Mouse (Mus musculus) lung, embryonic 16.5 days (tissue): ENCODE measurements around the gene Ppfia4. TPM values are rescaled to one million over a fixed set of nuclear protein-coding genes. Genes with fewer than 3 reads are reported as not detected.
"Not testable (repeated sequence)": the region's sequence is repeated elsewhere in the genome, so short reads cannot be mapped to it uniquely, and the experiment has no call there.

Experiments used
- ATAC-seq: fragments of 200-750 bp; cut with Nextera tagmentation; 2 replicates; pipeline ENCODE4 v1.8.0; 2017; ENCODE audit warnings: low read depth, mild to moderate bottlenecking, moderate library complexity
- H3K27ac ChIP-seq: fragments of 300-500 bp; sonication (generic); 2 replicates; pipeline ENCODE4 v1.5.1; 2014; ENCODE audit warnings: mild to moderate bottlenecking, control low read depth, low read length
- H3K27me3 ChIP-seq: fragments of 300-500 bp; sonication (generic); 2 replicates; pipeline ENCODE4 v1.6.1; 2014; ENCODE audit warnings: low read depth, low read length, mixed read lengths; ENCODE audit not compliant: control insufficient read depth, insufficient read depth
- H3K36me3 ChIP-seq: fragments of 300-500 bp; sonication (generic); 2 replicates; pipeline ENCODE4 v1.6.1; 2014; ENCODE audit warnings: low read length; ENCODE audit not compliant: control insufficient read depth, insufficient read depth
- H3K4me1 ChIP-seq: fragments of 300-500 bp; sonication (generic); replicated peaks from 2 replicates; pipeline ENCODE4 v1.6.1; 2014; ENCODE audit warnings: low read length, mixed read lengths; ENCODE audit not compliant: control insufficient read depth, insufficient read depth
- H3K4me2 ChIP-seq: fragments of 300-500 bp; sonication (generic); 2 replicates; pipeline ENCODE4 v1.6.1; 2014; ENCODE audit warnings: low read depth, low read length, control low read depth
- H3K4me3 ChIP-seq: fragments of 300-500 bp; sonication (generic); 2 replicates; pipeline ENCODE4 v1.5.1; 2014; ENCODE audit warnings: mild to moderate bottlenecking, low read length, control low read depth
- H3K9ac ChIP-seq: fragments of 300-500 bp; sonication (generic); 2 replicates; pipeline ENCODE4 v1.6.1; 2014; ENCODE audit warnings: low read length, control low read depth
- H3K9me3 ChIP-seq: fragments of 300-500 bp; sonication (generic); 2 replicates; pipeline ENCODE4 v1.6.1; 2016; ENCODE audit warnings: low read length; ENCODE audit not compliant: control insufficient read depth
- WGBS: fragments of 180-500 bp; shearing (Covaris S2); extraction: QIAGEN DNeasy Blood & Tissue Kit; methylation state at CpG from one replicate; pipeline ENCODE4 v1.1.7; 2014; 5-methylcytosine and 5-hydroxymethylcytosine counted together
- polyA plus RNA-seq: library from polyadenylated mRNA; unstranded; fragments of >200 nt; fragmentation: Nextera tagmentation; extraction: Ambion mirVana; gene quantifications from 2 replicates; pipeline ENCODE4 v1.2.1, GENCODE M21; 2015

The Ppfia4 gene
- polyA plus RNA-seq, 1 experiment from 2014 or later, result 2.9 TPM

DNA sequence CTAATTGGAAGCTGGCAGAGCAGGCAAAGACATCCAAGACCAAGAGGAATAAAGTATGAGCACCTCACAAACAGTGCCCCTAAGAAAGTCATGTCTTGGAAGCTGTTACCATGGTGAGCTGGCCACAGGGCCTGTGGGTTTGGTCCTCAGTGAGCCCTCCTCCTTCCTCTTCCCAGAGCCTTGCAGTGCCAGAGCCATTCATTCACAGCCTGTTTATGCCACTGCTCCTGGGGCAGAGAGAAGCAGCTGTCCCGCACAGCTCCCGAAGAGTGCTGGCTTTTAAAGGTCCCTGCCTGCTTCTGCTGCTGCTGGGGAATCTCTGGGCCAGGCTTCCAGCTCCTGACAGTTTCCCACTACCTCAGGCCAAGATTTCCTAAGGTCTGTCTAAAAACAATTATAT lies 66.9 kb downstream of the Ppfia4 start:
- 22% methylated on average over 2 of the region's 2 CpGs for WGBS
- no peaks in the 10 kb centered on the region for H3K36me3 ChIP-seq
- ATAC-seq, result no peak
- no peak overlapping the region for H3K4me3 ChIP-seq
- peaks cover 1% of the 10 kb centered on the region; the same call in 1 of the 2 replicates for H3K9me3 ChIP-seq
- H3K4me2 ChIP-seq, result no peak overlapping the region
- no peaks in the 10 kb centered on the region for H3K4me1 ChIP-seq
- no peak overlapping the region for H3K9ac ChIP-seq
- H3K27me3 ChIP-seq, result no peaks in the 10 kb centered on the region
- no peak overlapping the region for H3K27ac ChIP-seq

- no peak for ATAC-seq
- H3K9me3 ChIP-seq, result peaks cover 5% of the 10 kb centered on the region; the same call in 1 of the 2 replicates
- H3K27ac ChIP-seq, result no peak overlapping the region
- H3K4me1 ChIP-seq, result no peaks in the 10 kb centered on the region
- no peak overlapping the region for H3K9ac ChIP-seq
- H3K36me3 ChIP-seq, result no peaks in the 10 kb centered on the region
- 91% methylated on average over 6 of the region's 6 CpGs for WGBS
- H3K4me2 ChIP-seq, result no peak overlapping the region
- H3K4me3 ChIP-seq, result no peak overlapping the region
- no peaks in the 10 kb centered on the region for H3K27me3 ChIP-seq
Measured at GRCm38 (mm10) chr1:134264341-134264740, 68.4 kb downstream of the Ppfia4 start.

DNA sequence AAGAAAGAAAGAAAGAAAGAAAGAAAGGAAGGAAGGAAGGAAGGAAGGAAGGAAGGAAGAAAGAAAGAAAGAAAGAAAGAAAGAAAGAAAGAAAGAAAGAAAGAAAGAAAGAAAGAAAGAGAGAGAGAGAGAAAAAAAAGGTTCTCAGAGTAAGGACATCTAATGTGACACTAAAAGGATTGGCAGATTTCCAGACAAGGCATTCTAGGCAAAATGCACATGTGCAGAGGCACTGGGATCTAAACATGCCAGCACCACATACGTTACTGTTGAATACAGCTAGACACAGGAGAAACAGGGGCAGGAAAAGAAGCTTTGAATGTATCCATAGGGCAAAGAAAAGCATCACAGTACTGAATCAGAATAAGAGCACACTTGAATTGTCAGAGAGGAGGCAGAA lies 83.0 kb downstream of the Ppfia4 start:
- H3K9ac ChIP-seq, H3K36me3 ChIP-seq, H3K27me3 ChIP-seq, H3K4me1 ChIP-seq, H3K9me3 ChIP-seq, H3K27ac ChIP-seq, H3K4me3 ChIP-seq, ATAC-seq, H3K4me2 ChIP-seq: not testable (repeated sequence)
- 48% methylated on average over 1 of the region's 1 CpGs for WGBS

Other genes starting within 250 kb of the Ppfia4 start
- gene Chit1, start 221.7 kb downstream of the Ppfia4 start, polyA plus RNA-seq, result 0.09 and 0.24 TPM in 2 replicates
- 1.2 and 2.0 TPM in 2 replicates for gene Chil1, start 150.8 kb downstream of the Ppfia4 start, polyA plus RNA-seq
- gene Mybph, start 139.5 kb downstream of the Ppfia4 start, polyA plus RNA-seq, result 1.3 and 2.5 TPM in 2 replicates
- gene Adora1, start 97.5 kb downstream of the Ppfia4 start, polyA plus RNA-seq, result 8.4 and 9.0 TPM in 2 replicates
- gene Myog, start 42.9 kb downstream of the Ppfia4 start, polyA plus RNA-seq, result 2.9 and 6.8 TPM in 2 replicates
- gene Tmem183a, start 29.1 kb upstream of the Ppfia4 start, polyA plus RNA-seq, result 77.6 and 80.7 TPM in 2 replicates
- gene 4933406M09Rik, start 53.0 kb upstream of the Ppfia4 start, polyA plus RNA-seq, result not detected in 2 replicates
- 42.5 and 43.9 TPM in 2 replicates for gene Cyb5r1, start 72.6 kb upstream of the Ppfia4 start, polyA plus RNA-seq
- 95.5 and 97.4 TPM in 2 replicates for gene Adipor1, start 82.5 kb upstream of the Ppfia4 start, polyA plus RNA-seq
- gene Klhl12, start 122.6 kb upstream of the Ppfia4 start, polyA plus RNA-seq, result 26.8 and 27.5 TPM in 2 replicates
- gene Rabif, start 161.7 kb upstream of the Ppfia4 start, polyA plus RNA-seq, result 37.3 and 39.2 TPM in 2 replicates
- gene Mgat4e, start 216.8 kb upstream of the Ppfia4 start, polyA plus RNA-seq, result not detected in 2 replicates
- 43.4 and 46.4 TPM in 2 replicates for gene Kdm5b, start 227.2 kb upstream of the Ppfia4 start, polyA plus RNA-seq